Mouse (Mus musculus) bone marrow, adult 2 months (tissue): ENCODE measurements at regions not wholly inside any gene's neighbourhood (a gene's known extent, or its start where the extent isn't known, plus 50 kb on each side); places are given as distances from the start of the nearest gene placed in this dataset.

Source experiments
- H3K27ac ChIP-seq: fragments of 200-500 bp; 2 replicates; pipeline ENCODE4 v1.5.1; 2012; ENCODE audit warnings: low read depth, mild to moderate bottlenecking, control low read depth, inconsistent platforms, low read length; ENCODE audit not compliant: control insufficient read depth, poor library complexity, insufficient read depth
- H3K4me1 ChIP-seq: fragments of 200-500 bp; 2 replicates; pipeline ENCODE4 v1.6.1; 2011; ENCODE audit warnings: low read length; ENCODE audit not compliant: control insufficient read depth, insufficient read depth
- H3K4me3 ChIP-seq: fragments of 200-500 bp; replicated peaks from 2 replicates; pipeline ENCODE3; 2011; ENCODE audit warnings: mild to moderate bottlenecking, low read depth, low read length, control low read depth; ENCODE audit not compliant: control insufficient read depth
- CTCF ChIP-seq: fragments of 200-500 bp; IDR thresholded peaks from 2 replicates; pipeline ENCODE4 v1.5.1; 2011; ENCODE audit warnings: low read length, control low read depth; ENCODE audit not compliant: control insufficient read depth, insufficient read depth
- POLR2A ChIP-seq: fragments of 200-500 bp; IDR thresholded peaks from 2 replicates; pipeline ENCODE4 v1.6.1; 2011; ENCODE audit warnings: low read depth, mild to moderate bottlenecking, control low read depth, low read length, borderline replicate concordance; ENCODE audit not compliant: control insufficient read depth
- WGBS: fragments of 180-500 bp; shearing (Covaris S2); methylation state at CpG from one replicate; pipeline ENCODE4 v1.1.7; 2018; 5-methylcytosine and 5-hydroxymethylcytosine counted together

DNA sequence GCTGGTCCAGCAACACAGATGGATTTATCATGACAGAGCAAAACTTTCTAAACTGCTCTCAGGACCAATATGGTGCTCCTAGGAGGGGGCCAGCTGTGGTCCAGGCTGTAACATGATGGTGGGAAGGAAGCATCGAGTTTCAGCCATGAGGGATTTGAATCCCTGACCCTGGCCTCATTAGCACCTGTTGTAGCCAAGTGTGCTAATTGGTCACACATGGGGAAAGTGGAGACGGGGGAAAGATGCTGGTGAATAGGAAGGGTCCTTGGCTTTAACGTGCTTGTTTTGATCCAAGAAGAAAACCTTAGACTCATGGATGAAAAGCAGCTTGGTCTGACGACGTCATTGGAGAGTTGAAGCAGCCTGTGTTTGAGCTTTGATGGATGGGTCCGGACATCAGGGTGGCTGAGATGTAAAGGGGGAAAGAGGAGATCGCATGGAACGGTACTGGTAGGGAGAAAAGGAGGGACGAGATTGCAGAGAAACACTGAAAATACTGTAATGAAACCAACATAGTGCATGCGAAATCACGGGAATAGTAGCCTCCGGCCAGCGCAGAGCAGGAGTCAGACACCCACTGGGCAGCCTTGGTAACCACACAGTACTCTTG, 304.9 kb downstream of the Gm11011 start:
- TF ChIP-seq CTCF = no peak
- no peak for TF ChIP-seq POLR2A
- no peak overlapping the region for H3K27ac ChIP-seq
- H3K4me3 ChIP-seq = no peak overlapping the region
- WGBS = 74% methylated on average over 13 of the region's 13 CpGs
- H3K4me1 ChIP-seq = no peaks in the 10 kb centered on the region

DNA sequence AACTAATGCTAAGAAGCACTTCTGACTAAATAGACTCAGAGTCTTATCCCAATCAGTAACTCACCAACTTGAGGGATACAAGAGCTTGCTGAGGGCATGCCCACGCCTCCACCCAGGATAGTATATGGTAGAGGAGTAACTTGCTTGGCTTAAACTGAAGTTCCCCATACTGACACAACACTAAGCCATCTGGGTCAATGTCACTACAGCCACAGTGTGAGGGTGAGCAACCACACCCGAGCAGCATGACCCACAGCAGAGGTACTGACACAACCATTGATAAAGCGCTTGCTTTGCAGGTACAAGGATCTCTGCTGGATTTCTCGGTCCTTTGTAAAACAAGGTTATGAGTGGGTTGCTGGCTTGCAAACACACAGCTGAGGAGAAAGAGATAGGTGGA, 312.2 kb downstream of the Gm11011 start:
- WGBS = 84% methylated on average over 4 of the region's 4 CpGs
- TF ChIP-seq POLR2A = no peak
- no peak for TF ChIP-seq CTCF
- no peaks in the 10 kb centered on the region for H3K4me1 ChIP-seq
- H3K27ac ChIP-seq = no peak overlapping the region
- H3K4me3 ChIP-seq = no peak overlapping the region

DNA sequence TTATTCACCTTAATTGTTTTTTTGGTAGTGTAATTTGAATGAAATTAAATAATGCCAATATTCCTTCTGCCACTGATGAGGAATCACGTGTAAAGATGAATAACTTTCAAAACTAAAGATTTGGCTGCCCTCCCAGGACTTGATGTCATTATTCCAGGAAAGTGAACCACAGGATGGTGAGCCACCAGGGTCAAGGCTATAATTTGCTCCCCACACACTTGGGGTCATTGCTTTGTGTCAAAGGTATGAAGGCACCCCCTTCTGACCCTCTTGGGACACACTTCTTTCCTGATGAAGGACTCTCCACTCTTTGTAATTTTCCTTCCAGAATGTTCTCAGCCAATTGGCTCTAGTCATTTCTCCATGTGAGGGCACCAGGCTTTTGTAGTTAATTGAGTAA, 313.4 kb downstream of the Gm11011 start:
- no peaks in the 10 kb centered on the region for H3K4me1 ChIP-seq
- H3K27ac ChIP-seq = no peak overlapping the region
- TF ChIP-seq POLR2A = no peak
- WGBS = 36% methylated on average over 1 of the region's 1 CpGs
- no peak overlapping the region for H3K4me3 ChIP-seq

DNA sequence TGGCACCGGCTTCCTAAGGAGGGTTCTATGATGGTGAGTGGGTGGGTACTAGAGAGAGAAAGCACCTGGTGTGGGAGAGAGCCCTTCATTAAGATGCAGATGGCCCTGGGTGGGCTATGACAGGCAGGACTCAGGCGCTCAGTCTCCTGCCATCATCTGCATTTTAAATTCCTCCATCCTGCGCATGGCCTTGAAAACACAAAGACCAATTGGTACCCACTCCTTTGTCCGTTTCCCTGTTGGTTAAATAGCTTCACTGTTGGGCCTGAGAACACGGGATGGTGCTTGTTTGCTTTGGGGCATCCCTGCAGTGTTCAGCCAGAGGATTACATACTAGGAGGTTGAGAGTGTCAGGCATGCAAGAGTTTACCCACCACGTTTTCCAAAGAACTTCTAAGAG, 314.9 kb downstream of the Gm11011 start:
- 44% methylated on average over 6 of the region's 6 CpGs for WGBS
- no peaks in the 10 kb centered on the region for H3K4me1 ChIP-seq
- TF ChIP-seq POLR2A (no peak), CTCF (no peak)
- no peak overlapping the region for H3K27ac ChIP-seq
- no peak overlapping the region for H3K4me3 ChIP-seq

DNA sequence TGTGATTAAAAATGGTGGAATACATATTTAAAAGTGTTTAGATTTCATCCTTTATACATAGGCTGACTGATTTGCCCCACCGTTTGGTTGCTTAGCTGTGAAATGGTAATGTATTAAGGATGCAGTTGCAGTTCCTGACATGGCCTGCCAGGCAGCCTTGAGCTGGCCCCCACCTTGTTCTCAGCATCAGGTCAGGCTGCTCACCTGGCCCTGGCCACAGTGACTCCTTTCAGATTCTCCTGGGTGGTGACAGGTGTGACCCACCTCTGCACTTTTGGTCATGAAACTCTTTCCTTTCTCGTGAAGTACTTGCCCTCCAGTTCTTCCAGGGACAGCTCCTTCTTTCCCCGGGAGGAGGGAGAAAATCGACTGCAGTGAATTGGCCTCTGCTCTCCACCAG, 315.5 kb downstream of the Gm11011 start:
- Histone ChIP-seq H3K4me3 (no peak overlapping the region), H3K4me1 (no peaks in the 10 kb centered on the region), H3K27ac (no peak overlapping the region)
- no peak for TF ChIP-seq CTCF
- TF ChIP-seq POLR2A = no peak
- WGBS = 45% methylated on average over 4 of the region's 4 CpGs

DNA sequence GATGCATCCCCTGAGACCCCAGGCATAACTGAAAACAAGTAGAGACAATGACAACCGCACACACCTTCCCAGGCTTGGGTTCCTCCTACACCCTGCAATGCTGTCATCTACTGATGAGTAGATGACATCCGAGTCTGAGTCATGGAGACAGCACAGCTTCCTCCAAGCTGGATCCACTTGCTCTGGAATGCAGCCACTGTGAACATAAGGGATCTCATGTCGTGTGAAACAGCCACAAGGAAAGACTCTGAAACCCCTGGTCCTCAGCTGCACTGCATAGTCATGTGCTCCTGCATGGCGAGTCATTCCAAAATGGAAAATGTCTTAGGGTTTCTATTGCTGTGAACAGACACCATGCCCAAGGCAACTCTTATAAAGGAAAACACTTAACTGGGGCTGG, 305.2 kb upstream of the Zfp64 start:
- Histone ChIP-seq H3K4me3 (no peak overlapping the region), H3K27ac (no peak overlapping the region), H3K4me1 (no peaks in the 10 kb centered on the region)
- TF ChIP-seq CTCF (no peak), POLR2A (no peak)
- WGBS = 71% methylated on average over 4 of the region's 4 CpGs

DNA sequence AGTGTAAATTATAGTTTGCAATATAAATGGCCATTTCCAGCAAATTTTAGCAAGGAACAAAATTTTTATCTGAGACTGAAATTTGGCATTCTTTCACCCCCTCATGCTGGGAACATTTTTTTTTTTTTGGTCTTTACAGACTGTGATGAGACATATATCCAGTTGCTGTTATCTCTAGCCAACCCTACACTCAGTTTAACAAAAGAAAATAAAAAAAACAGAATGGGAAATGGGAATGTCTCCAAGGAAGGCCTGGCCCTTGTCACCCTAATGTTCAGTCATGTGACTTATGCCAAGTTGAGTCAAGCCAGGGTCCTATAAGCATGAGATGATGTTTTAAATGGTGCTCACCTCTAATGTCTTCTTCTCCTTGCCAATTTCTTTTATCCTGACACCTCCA, 289.2 kb upstream of the Zfp64 start:
- Histone ChIP-seq H3K4me3 (no peak overlapping the region), H3K4me1 (no peaks in the 10 kb centered on the region), H3K27ac (no peak overlapping the region)
- TF ChIP-seq CTCF (no peak), POLR2A (no peak)

DNA sequence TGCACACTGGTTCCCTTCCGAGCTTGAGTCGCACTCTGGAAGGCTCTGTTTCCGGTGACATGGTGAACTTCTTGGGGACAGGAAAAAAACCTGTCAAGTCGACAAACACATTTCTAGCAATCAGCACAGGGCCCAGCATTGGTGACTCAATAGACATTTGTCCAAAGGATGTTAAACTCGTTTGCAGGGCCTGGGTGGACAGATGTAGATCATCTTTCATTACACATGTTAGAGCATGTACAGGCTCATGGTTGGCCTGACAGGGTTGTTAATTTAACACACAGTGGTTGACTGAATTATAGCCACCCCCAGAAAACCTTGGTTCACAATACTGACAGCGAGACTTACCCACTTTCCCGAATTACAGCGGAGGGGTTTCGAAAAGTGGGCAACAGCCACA, 288.6 kb upstream of the Zfp64 start:
- WGBS = 84% methylated on average over 9 of the region's 9 CpGs
- no peak for TF ChIP-seq CTCF
- TF ChIP-seq POLR2A = no peak
- no peak overlapping the region for H3K27ac ChIP-seq
- H3K4me1 ChIP-seq = no peaks in the 10 kb centered on the region
- no peak overlapping the region for H3K4me3 ChIP-seq

DNA sequence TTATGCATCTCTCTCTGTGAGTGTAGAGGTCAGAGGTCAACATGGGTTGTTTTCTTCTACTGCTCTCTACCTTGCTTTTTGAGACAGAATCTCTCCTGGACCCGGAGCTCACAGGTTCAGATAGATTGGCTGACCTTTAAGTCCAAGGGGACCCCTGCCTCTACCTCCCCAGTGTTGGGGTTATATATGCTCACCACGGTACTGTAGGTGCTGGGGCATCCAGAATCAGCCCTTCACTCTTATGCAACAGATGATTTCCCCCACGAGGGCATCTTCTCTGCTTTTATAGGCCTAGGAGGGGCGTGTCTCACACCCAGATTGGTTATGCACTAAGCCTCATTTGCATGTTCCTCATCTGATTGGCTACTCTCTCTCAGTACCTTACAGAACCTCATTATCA, 282.5 kb upstream of the Zfp64 start:
- Histone ChIP-seq H3K27ac (no peak overlapping the region), H3K4me1 (no peaks in the 10 kb centered on the region), H3K4me3 (no peak overlapping the region)
- 68% methylated on average over 4 of the region's 4 CpGs for WGBS
- TF ChIP-seq CTCF (no peak), POLR2A (no peak)
